Mouse (Mus musculus) forebrain, embryonic 14.5 days (tissue): ENCODE results near the gene Ccr3. TPM values are rescaled to one million over a fixed set of nuclear protein-coding genes. Genes with fewer than 3 reads are reported as not detected.

Source experiments
- ATAC-seq: fragments of 200-750 bp; cut with Nextera tagmentation; 2 replicates; pipeline ENCODE4 v1.8.0; 2017; ENCODE audit warnings: mild to moderate bottlenecking, moderate library complexity
- DNase-seq: peaks from one replicate; pipeline ENCODE4 v3.0.0-alpha.2; 2015; ENCODE audit warnings: low spot score
- H3K27ac ChIP-seq: fragments of 300-500 bp; sonication (generic); 2 replicates; pipeline ENCODE4 v1.5.1; 2014; ENCODE audit warnings: low read depth, mild to moderate bottlenecking, control low read depth, low read length, moderate library complexity
- H3K27me3 ChIP-seq: fragments of 300-500 bp; sonication (generic); replicated peaks from 2 replicates; pipeline ENCODE4 v1.6.1; 2014; ENCODE audit warnings: low read length, control low read depth, mixed read lengths; ENCODE audit not compliant: control insufficient read depth, insufficient read depth
- H3K36me3 ChIP-seq: fragments of 300-500 bp; sonication (generic); 2 replicates; pipeline ENCODE4 v1.6.1; 2014; ENCODE audit warnings: low read length, control low read depth; ENCODE audit not compliant: control insufficient read depth, insufficient read depth
- H3K4me1 ChIP-seq: fragments of 300-500 bp; sonication (generic); 2 replicates; pipeline ENCODE4 v1.6.1; 2014; ENCODE audit warnings: antibody characterized with exemption, low read length, control low read depth; ENCODE audit not compliant: control insufficient read depth, insufficient read depth
- H3K4me2 ChIP-seq: fragments of 300-500 bp; sonication (generic); 2 replicates; pipeline ENCODE4 v1.6.1; 2014; ENCODE audit warnings: mild to moderate bottlenecking, control low read depth, low read length
- H3K4me3 ChIP-seq: fragments of 300-500 bp; sonication (generic); 2 replicates; pipeline ENCODE4 v1.5.1; 2014; ENCODE audit warnings: low read depth, low read length, control low read depth
- H3K9ac ChIP-seq: fragments of 300-500 bp; sonication (generic); 2 replicates; pipeline ENCODE4 v1.6.1; 2014; ENCODE audit warnings: mild to moderate bottlenecking, low read length, control low read depth, moderate library complexity
- H3K9me3 ChIP-seq: fragments of 300-500 bp; sonication (generic); replicated peaks from 2 replicates; pipeline ENCODE4 v1.6.1; 2016; ENCODE audit warnings: low read length, control low read depth, mixed read lengths; ENCODE audit not compliant: control insufficient read depth
- WGBS: fragments of 180-500 bp; shearing (Covaris S2); extraction: QIAGEN DNeasy Blood & Tissue Kit; methylation state at CpG from one replicate; pipeline ENCODE4 v1.1.7; 2014; 5-methylcytosine and 5-hydroxymethylcytosine counted together
- polyA plus RNA-seq: library from polyadenylated mRNA; unstranded; fragments of >200 nt; fragmentation: Nextera tagmentation; extraction: Ambion mirVana; gene quantifications from 2 replicates; pipeline ENCODE4 v1.2.1, GENCODE M21; 2014

The Ccr3 gene
- polyA plus RNA-seq, 1 experiment from 2014 or later = not detected

DNA sequence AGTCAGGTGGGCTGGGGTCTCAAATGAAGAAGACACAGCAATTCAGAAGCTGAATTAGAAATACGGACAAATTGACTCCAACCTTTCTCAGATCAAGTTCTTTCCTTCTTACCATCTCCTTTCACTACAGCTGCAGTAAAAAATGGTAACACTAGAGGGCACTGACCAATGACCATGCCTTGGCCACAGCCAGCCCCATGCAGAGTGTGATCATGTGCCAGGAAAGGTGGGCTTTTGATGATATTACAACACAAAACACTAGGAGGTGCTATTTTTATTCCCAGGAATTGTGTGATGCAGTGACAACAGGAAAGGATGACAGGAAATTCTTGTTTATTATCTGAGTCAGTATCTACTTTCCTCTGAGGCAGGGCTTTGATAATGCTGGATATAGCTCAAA, 11.6 kb downstream of the Ccr3 start:
- Histone ChIP-seq H3K27me3 (no peaks in the 10 kb centered on the region), H3K4me2 (no peak overlapping the region), H3K9me3 (no peaks in the 10 kb centered on the region), H3K27ac (no peak overlapping the region), H3K4me3 (no peak overlapping the region), H3K4me1 (no peaks in the 10 kb centered on the region), H3K9ac (no peak overlapping the region), H3K36me3 (no peaks in the 10 kb centered on the region)
- ATAC-seq (no peak), DNase-seq (peak; percentile 2)
- whole genome bisulfite sequencing = 43% methylated on average over 1 of the region's 1 CpGs

DNA sequence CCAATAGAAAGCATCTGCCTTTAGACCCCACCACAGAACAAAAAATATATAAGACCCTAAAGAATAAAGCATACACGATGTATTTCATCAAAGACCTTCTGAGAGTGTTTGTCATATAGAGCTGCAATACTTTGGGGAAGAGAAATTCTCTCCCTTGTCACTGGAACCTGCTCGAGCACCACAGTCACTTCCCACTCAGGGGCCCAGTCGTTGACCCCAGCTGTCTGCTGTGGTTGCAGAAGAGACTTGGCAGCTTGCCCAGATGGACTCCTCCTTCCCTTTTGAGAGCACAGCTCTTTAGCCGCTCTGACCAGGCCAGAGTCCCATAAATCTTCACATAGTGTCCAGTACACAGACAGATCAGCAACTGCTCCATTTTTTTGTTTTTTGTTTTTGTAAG, 15.9 kb downstream of the Ccr3 start:
- no peaks in the 10 kb centered on the region for H3K9me3 ChIP-seq
- ATAC-seq = no peak

DNA sequence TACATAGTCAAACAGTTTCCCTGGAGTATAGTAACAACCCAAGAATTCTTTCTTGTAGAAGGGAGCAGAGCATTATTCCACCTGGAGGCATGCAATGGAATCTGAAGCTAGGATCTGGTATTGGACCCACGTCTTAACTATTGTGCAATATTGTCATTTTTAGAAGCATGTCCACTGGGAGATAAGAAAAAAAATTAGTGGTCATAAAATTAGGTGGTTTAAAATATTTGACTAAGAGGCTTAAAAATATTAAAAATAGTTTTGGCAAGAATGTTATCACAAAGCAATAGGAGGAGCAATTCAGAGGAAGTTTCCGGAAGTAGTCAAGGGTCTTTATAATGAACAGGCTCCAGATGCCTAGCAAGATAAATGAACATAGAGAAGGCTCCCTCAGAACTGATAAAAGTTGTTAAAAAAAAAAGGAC, 16.4 kb downstream of the Ccr3 start:
- 81% methylated on average over 2 of the region's 2 CpGs for WGBS
- no peaks in the 10 kb centered on the region for H3K27me3 ChIP-seq
- H3K4me2 ChIP-seq = no peak overlapping the region
- ATAC-seq (no peak), DNase-seq (no peak)
- H3K36me3 ChIP-seq = no peaks in the 10 kb centered on the region
- no peak overlapping the region for H3K4me3 ChIP-seq
- no peaks in the 10 kb centered on the region for H3K4me1 ChIP-seq
- H3K9me3 ChIP-seq = no peaks in the 10 kb centered on the region
- no peak overlapping the region for H3K9ac ChIP-seq
- no peak overlapping the region for H3K27ac ChIP-seq

More for the DNA sequence above, 15.9 kb downstream of the Ccr3 start:
- Histone ChIP-seq H3K4me1 (no peaks in the 10 kb centered on the region), H3K27ac (no peak overlapping the region), H3K36me3 (no peaks in the 10 kb centered on the region), H3K9ac (no peak overlapping the region), H3K27me3 (no peaks in the 10 kb centered on the region), H3K4me3 (no peak overlapping the region), H3K4me2 (no peak overlapping the region)
- WGBS = 42% methylated on average over 4 of the region's 4 CpGs
- DNase-seq = peak; percentile 13

DNA sequence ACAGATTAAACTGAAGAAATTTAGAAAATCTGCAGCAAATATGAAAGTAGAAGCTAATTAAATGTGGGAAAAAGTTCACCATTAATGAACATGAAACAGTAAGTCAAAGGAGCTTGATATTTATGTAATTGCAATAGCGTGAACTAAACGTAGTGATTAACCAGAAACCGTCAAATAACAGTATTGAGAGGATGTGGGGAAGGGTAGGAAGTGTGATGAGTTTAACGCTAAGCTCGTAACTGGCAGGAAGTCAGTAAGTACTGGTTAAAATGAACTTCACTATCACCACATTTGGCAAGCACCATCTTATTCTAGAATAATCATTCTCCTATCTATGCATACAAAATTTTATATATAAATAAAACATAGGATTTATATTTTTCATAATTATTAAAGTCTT, 17.2 kb downstream of the Ccr3 start:
- Histone ChIP-seq H3K9me3 (no peaks in the 10 kb centered on the region), H3K27me3 (no peaks in the 10 kb centered on the region), H3K4me2 (no peak overlapping the region), H3K27ac (no peak overlapping the region), H3K9ac (no peak overlapping the region), H3K4me3 (no peak overlapping the region), H3K4me1 (no peaks in the 10 kb centered on the region), H3K36me3 (no peaks in the 10 kb centered on the region)
- no peak for ATAC-seq
- 83% methylated on average over 5 of the region's 5 CpGs for WGBS
- DNase-seq = no peak

DNA sequence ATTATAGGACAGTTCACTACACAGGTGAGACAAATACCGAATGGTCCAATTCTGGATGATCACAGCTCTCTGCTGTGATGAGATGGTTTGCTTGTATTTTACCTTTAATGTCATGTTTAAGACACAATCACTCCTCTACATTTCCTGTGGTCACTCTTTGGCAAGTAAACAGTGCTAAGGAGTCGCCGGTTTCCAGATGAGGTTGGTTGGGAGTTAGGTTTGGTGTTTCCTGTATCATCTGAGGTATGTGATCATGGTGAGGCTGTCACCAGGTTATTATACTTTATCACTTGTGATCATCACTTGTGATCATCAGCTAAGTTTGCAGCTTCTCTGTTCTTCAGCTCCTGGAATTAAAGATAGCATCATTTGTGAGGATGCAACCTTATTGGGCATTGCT, 19.2 kb downstream of the Ccr3 start:
- 81% methylated on average over 3 of the region's 3 CpGs for WGBS
- H3K27me3 ChIP-seq = no peaks in the 10 kb centered on the region
- H3K9me3 ChIP-seq = no peaks in the 10 kb centered on the region
- H3K9ac ChIP-seq = no peak overlapping the region
- H3K36me3 ChIP-seq = no peaks in the 10 kb centered on the region
- H3K4me1 ChIP-seq = no peaks in the 10 kb centered on the region
- DNase-seq (no peak), ATAC-seq (no peak)
- no peak overlapping the region for H3K27ac ChIP-seq
- H3K4me3 ChIP-seq = no peak overlapping the region
- no peak overlapping the region for H3K4me2 ChIP-seq

DNA sequence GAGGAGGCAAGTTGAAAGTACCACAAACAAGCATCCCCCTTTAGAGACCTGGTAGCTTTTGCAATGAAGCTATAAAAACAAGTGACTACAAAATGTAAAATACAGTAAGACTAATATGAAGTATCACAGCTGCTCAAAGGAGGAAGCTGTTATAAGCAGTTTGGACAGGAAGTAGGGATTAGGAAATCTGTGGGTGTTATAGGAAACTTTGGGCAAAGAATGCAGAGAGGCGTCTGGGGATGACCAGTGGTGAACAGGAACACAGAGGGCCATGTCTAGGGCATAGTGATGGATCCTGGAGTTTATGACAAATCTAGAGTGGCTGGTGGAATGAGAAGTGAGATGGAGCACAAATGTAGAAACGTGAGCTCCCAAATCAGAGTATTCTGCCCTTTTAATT, 31.8 kb downstream of the Ccr3 start:
- Histone ChIP-seq H3K9me3 (no peaks in the 10 kb centered on the region), H3K27ac (no peak overlapping the region), H3K4me2 (no peak overlapping the region), H3K36me3 (no peaks in the 10 kb centered on the region), H3K4me1 (no peaks in the 10 kb centered on the region), H3K27me3 (no peaks in the 10 kb centered on the region), H3K4me3 (no peak overlapping the region), H3K9ac (no peak overlapping the region)
- no peak for ATAC-seq
- no peak for DNase-seq
- 70% methylated on average over 2 of the region's 2 CpGs for WGBS

DNA sequence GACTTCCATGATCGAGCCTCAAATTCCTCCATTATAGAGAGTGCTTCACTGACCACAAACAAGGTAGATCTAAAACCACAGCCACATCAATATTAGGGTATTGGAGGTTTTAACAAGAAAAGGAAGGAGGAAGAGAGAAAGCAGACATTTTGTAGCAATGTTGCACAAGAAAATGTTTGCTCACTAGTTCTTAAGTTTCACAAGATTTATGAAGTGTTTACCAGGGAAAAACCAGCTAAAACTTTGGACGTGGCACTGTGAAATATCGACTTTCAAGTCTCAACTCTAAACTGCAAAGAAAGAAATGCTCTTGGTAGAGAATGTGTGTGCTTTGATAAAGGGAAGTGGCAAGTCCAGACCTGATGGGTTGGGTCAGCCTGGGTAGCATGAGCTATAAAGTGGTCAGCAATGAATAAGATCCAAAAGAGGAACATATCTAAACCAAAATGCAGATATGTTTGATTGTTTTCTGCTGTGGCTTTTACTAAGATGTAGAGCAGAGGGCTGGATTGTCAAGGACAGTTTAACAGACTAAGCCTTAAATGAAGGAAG, 34.5 kb downstream of the Ccr3 start:
- H3K36me3 ChIP-seq = no peaks in the 10 kb centered on the region
- H3K9ac ChIP-seq = no peak overlapping the region
- H3K9me3 ChIP-seq = no peaks in the 10 kb centered on the region
- no peak overlapping the region for H3K4me3 ChIP-seq
- 86% methylated on average over 3 of the region's 3 CpGs for WGBS
- no peak overlapping the region for H3K4me2 ChIP-seq
- no peak overlapping the region for H3K27ac ChIP-seq
- no peaks in the 10 kb centered on the region for H3K27me3 ChIP-seq
- DNase-seq (no peak), ATAC-seq (no peak)
- H3K4me1 ChIP-seq = no peaks in the 10 kb centered on the region

DNA sequence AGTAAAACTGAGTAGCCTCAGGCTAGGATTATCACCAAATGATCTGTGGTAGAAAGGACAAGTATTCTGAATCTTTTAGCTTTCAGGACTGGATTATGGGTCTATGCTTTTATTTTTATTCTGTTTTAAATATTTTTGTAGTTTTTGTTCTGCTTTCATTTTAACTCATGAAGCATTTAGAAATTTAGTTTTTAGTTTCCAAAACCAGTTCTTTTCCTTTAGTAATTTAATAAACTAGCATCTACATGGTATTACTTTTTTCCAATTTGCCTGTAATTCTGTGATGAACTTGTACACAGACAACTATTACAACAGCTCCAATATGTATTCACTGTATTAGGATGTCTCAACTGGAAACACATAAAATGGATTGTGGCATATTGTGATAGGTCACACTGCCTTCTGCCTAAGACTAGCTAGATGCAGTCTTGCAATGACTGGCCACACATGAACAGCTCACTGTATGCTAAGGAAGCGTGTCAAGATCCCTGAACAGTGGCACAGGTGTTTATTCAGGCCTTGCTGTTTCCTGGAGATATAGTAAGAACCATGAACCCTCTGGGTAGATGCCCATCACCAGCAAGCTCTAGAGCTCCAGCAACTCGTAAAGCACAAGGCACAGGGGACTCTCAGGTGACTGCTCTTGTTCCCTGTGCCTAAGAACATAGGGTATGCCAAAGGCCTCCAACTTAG, 38.0 kb downstream of the Ccr3 start:
- no peak for DNase-seq
- ATAC-seq = no peak
- Histone ChIP-seq H3K4me2 (no peak overlapping the region), H3K4me1 (no peaks in the 10 kb centered on the region), H3K9ac (no peak overlapping the region), H3K36me3 (no peaks in the 10 kb centered on the region), H3K4me3 (no peak overlapping the region), H3K27me3 (no peaks in the 10 kb centered on the region), H3K9me3 (no peaks in the 10 kb centered on the region), H3K27ac (no peak overlapping the region)
- 72% methylated on average over 2 of the region's 2 CpGs for WGBS
